Mouse (Mus musculus) retina, postnatal 7 days (tissue): ENCODE results near the gene Mta2.

Experiments
- DNase-seq: peaks from one replicate; pipeline ENCODE4 v3.0.0-alpha.2; 2012; ENCODE audit warnings: low read depth, low spot score

Mta2 gene

DNA sequence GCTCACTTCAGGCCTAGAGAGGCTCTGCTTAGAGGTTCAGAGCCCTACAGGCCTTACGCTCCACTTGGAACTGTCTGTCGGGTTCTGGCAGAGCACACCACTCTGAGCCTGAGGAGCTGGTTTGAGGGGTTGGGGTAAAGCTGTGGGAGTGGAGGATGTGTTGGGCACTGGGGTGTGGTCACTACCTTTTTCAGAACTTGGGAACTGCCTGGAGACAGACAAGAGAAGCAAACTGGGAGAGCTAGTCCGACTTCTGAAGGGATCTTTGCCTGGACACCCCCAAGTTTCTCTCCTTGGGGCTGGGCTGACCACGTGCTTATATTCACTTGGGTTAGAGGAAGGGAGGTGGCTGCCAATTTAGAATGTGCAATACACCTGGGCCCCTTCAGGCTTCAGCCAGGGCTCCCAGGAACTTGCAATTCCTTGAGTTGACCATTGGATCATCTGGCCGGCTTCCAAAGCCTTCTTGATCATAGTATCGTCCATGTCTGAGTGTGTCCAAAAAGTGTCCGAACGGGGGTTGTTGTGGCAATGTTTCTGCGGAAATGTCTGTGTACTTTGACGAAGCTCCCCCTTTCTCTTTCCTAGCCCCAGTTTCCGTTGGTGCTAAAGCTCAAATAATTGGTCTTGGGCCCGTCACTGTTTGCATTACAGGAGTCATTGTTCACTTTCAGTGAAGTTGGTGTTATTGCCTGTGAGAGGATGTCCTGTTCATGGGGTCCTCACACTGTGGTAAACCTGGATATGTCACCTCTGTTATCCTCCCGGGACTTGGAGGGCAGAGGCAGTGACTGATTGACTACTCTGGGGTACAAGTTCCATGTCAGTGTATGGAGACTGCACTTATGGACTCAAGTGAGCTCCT lies 50.4 kb downstream of the Mta2 start:
- DNase-seq = no peak

DNA sequence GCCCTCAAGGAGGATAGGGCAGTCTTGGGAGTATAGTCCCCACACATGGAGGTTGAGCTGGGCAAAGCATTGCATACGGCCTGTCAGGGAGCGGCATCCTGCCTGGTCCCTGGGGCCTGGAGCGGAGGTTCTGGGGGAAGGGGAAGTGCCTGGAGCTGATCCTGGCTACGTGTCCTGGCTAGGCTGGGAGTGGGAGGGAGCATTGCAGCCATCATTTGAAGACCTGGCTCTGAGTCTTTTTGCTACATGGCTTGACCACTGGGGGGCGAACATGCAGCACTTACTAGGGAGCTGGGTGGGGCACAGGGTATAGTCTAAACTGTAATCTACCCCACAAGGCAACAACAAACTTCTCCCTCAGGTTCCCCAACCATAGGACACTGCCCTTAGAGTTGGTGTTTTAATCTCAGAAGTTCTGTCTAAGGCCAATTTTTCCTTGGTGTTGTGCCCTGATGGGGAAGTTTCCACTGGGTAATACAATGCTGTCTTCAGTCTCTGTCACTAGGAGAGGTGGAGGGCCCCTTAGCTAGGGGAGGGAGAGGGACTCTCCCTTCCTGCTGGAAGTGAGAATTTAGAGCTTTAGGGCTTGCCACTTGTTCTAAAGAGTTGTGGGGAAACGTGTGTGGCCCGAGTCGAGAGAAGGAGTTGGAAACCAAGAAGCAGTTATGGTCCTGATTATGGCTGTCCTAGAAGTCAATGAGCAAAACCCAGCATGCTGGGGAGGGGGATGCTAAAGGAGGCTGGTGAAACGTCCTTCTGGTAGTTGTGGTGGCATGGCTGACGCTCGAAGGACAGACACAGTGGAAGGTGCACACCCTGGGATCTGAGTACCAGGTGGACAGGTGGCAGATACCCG lies 51.3 kb downstream of the Mta2 start:
- DNase-seq = no peak

DNA sequence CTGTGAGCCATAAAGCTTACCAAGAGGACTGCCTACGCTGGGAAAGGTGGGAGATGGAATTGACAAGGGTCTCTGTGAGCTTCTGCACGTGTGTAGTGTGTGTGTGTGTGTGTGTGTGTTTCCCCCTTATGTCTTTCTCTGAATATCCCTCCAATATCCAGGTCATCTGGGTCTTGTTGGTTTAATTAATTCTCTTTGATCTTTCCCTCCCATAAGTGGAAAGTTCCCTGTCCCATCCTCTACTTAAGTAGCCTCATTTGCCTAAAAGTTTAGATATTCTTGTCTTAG lies 51.9 kb downstream of the Mta2 start:
- no peak for DNase-seq

DNA sequence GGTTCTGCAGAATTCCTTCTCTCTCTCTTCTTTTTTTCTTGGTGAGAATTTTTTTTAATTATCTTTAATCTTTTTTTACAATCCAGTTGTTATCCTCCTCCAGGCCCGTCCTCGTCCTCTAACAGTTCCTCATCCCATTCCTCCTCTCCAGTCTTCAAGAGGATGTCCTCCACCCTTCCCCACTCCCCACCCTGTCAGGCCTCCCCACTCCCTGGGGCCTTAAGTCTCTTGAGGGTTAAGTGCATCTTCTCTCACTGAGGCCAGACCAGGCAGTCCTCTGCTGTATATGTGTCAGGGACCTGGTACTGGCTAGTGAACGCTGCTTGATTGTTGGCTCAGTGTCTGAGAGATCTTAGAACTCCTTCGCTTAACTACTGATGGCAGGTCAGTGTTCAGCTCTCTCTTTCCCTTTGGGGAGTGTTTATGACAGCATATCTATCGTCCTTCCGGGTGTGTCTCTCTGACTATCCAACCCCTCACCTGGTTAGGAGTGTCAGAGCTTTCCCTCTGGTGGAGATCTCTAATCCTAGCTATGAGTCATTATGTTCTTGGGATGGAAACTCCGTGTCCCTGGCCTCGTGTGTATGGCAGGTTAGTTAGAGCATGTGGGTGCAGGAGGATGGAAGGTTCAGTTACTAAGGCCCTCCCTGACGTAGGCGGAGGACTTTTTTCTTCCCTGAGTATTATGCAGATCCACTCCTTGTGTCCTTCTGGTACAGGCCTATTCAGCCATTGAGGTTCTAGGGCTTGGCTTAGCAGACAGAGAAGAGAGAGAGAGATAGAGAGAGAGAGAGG lies 53.3 kb downstream of the Mta2 start:
- no peak for DNase-seq

- no peak for DNase-seq
Observed at GRCm38 (mm10) chr19:8996601-8997000, 54.9 kb downstream of the Mta2 start.

- DNase-seq = no peak
Observed at GRCm38 (mm10) chr19:8997546-8997945, 55.9 kb downstream of the Mta2 start.

- no peak for DNase-seq
Observed at GRCm38 (mm10) chr19:8998546-8998945, 56.9 kb downstream of the Mta2 start.

- no peak for DNase-seq
Observed at GRCm38 (mm10) chr19:8999223-8999622, 57.5 kb downstream of the Mta2 start.
